Mouse (Mus musculus): ENCODE results near the gene Pla2g7.

Pla2g7 gene

DNA sequence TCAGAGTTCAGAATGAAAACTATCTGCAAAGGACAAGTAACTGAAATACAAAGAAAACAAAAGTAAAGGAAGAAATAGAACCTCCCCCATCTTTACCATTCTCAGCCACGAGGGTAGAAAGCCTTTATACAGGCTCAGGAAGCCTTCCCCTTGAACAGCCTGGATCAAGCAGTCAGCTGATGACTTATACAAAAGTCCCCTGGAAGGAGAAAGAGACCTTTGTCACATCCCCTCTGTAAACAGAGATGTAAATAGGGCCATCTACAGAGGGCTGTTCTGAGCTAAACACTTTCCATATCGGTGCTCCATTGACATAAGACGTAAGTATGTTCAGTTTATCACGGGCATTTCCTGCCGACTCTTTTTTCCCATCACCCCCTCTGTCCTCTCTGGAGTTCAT, 79.0 kb downstream of the Pla2g7 start:
- DNase-seq (ENCODE audit: low spot score in 2 of 2), result no peak

DNA sequence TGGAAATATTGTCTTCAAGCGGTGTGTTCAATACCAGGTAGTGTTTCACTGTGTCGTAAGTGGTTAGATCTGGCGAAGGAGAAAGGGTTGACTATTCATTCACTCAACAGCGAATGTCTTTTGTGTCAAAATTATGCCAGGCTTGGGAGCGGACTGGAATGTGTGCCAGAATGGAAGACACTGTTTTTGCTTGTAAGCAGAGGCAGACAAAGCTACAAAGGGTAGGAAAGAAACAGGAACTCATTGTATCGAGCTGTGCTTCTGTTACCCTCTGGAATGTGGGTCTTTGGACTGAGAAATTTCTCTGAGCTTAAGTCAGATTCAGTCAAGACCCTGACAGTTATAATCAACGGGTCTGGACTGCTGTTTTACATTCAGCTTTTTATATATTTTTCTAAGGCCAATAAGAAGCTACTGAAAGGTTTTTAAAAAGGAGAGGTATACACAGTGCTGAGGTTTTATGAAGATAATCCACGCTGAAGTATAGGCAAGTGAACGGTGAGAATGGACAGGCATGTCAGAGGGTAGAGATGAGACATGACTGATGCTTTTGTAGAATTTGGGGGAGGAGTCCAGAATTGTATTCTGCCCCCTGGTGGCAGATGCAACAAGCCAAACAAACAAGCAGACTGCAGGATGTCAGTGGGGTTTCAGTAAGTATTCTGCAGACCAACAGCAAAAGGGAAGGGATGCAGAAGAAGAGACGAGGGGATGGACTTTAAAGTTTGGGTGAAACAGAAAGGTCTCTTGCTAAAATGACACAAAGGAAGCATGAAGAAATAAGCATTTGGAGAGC, 81.9 kb downstream of the Pla2g7 start:
- DNase-seq (ENCODE audit: low spot score in 2 of 2), result no peak

DNA sequence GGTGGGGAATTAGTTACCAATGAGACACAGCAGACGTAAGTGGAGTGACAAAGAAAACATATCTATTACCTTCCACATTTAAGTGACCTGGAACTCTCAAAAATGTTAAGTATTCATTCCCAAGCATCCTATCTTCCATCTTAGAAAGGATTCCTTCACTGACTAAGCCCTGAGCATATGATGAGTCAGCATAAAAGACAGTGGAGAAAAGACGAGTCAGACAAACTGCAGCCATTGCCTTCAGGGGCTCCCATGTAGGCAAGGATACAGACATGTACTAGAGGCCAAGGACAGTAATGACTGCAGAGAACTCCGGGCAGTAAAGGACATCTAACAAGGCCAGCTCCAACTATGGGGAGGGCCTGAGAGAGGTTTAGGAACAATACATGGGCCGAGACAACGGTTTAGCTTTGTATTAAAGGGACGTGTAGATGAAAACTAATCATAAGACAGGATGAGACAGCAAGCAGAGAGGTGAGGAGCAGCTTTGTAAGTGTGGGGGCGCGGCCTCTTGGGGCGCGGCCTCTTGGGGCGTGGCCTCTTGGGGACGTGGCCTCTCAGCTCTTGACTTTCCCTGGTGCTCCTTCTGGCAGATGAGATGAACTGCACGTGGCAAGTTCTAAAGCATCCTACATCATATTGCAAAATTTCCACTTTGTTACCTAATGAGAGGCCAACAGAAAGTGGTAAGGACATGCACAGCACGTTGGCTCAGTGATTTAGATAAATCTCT, 83.6 kb downstream of the Pla2g7 start:
- DNase-seq (ENCODE audit: low spot score in 2 of 2), result no peak
